Mouse (Mus musculus) spleen, adult 2 months (tissue): ENCODE data around the gene Amfr.

Experiments
- CTCF ChIP-seq: fragments of 200-500 bp; IDR thresholded peaks from 2 replicates; pipeline ENCODE4 v1.5.1; 2011; ENCODE audit warnings: mild to moderate bottlenecking, inconsistent platforms; ENCODE audit not compliant: insufficient read depth, insufficient read length, insufficient replicate concordance; ENCODE audit errors: extremely low read depth
- POLR2A ChIP-seq: fragments of 200-500 bp; IDR thresholded peaks from 2 replicates; pipeline ENCODE4 v1.6.1; 2011; ENCODE audit warnings: low read depth, low read length, inconsistent platforms

DNA sequence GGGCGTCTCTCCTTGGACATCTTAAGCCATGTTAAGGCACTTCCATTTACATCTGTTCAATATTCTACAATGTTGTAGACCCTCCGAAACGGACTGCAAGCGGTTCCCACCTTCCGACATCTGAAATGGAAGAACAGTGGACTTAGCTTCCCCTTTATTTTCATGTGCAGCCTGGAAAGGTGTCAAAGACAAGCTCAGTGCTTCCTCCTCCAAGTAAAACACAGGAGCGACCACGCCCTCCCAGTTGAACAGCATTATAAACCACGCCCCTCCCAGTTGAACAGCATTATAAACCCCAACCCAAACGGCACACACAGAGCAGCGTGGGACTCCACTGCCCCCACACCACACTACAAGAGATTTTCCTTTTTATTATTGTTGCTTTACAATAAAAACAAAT lies 41.2 kb downstream of the Amfr start:
- TF ChIP-seq CTCF (no peak), POLR2A (no peak)
